Mouse (Mus musculus) small intestine, adult 2 months (tissue): ENCODE measurements around the gene Gm14698.

ENCODE experiments used
- CTCF ChIP-seq: fragments of 200-500 bp; IDR thresholded peaks from 2 replicates; pipeline ENCODE4 v1.5.1; 2012; ENCODE audit warnings: low read depth, mild to moderate bottlenecking, control low read depth, inconsistent platforms, low read length, moderate library complexity, mixed read lengths; ENCODE audit not compliant: insufficient replicate concordance, insufficient read length; ENCODE audit errors: extremely low read depth
- POLR2A ChIP-seq: fragments of 200-500 bp; IDR thresholded peaks from 2 replicates; pipeline ENCODE4 v1.6.1; 2012; ENCODE audit warnings: low read depth, mild to moderate bottlenecking, control low read depth, inconsistent platforms, low read length, moderate library complexity

DNA sequence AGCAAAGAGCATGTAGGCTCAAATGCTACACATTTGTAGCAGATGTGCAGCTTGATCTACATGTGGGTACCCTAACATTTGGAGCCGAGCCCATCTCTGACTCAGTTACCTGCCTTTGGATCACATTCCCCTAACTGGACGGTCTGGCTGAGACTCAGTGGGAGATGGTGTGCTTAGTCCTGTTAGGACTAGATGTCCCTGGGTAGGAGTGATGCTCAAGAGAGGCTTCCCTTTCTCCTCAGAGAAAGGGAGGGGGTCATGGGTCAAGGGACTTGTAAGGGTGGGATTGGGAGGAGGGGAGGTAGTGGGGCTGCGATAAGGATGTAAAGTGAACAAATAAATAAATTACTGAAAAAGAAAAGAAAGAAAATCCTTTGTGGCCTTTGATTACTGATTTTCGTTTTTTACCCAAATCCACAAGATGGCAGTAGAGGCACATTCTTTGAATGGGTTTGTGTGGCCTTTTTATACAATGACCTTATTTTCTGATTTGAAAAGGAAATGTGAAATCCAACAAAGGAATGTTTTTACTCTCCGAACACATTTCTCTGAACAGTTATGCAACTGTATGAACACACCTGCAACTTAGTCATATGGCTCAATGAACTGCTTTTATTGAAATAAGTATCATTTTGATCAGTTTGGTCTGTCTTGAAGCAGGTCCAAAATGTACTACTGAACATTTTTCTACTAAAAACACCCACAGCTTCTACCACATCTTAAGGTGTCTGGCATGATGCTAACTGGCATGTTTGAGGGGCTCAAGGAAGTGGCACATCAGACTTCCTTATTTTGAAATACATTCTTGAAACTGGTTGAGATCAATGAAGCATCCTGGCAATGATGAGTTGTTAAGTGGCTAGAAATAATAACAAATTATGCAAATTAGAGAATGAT, 18.9 kb downstream of the Gm14698 start:
- TF ChIP-seq POLR2A = no peak
- no peak for TF ChIP-seq CTCF
